Mouse (Mus musculus) forebrain, embryonic 14.5 days (tissue): ENCODE data around the gene Ulk4. TPM values are rescaled to one million over a fixed set of nuclear protein-coding genes. Genes with fewer than 3 reads are reported as not detected.
A peak's percentile ranks its signal among the peaks of the same experiment; 100 is the strongest.

Experiments used
- ATAC-seq: fragments of 200-750 bp; cut with Nextera tagmentation; 2 replicates; pipeline ENCODE4 v1.8.0; 2017; ENCODE audit warnings: mild to moderate bottlenecking, moderate library complexity
- DNase-seq: peaks from one replicate; pipeline ENCODE4 v3.0.0-alpha.2; 2015; ENCODE audit warnings: low spot score
- H3K27ac ChIP-seq: fragments of 300-500 bp; sonication (generic); 2 replicates; pipeline ENCODE4 v1.5.1; 2014; ENCODE audit warnings: low read depth, mild to moderate bottlenecking, control low read depth, low read length, moderate library complexity
- H3K27me3 ChIP-seq: fragments of 300-500 bp; sonication (generic); replicated peaks from 2 replicates; pipeline ENCODE4 v1.6.1; 2014; ENCODE audit warnings: low read length, control low read depth, mixed read lengths; ENCODE audit not compliant: control insufficient read depth, insufficient read depth
- H3K36me3 ChIP-seq: fragments of 300-500 bp; sonication (generic); 2 replicates; pipeline ENCODE4 v1.6.1; 2014; ENCODE audit warnings: low read length, control low read depth; ENCODE audit not compliant: control insufficient read depth, insufficient read depth
- H3K4me1 ChIP-seq: fragments of 300-500 bp; sonication (generic); 2 replicates; pipeline ENCODE4 v1.6.1; 2014; ENCODE audit warnings: antibody characterized with exemption, low read length, control low read depth; ENCODE audit not compliant: control insufficient read depth, insufficient read depth
- H3K4me2 ChIP-seq: fragments of 300-500 bp; sonication (generic); 2 replicates; pipeline ENCODE4 v1.6.1; 2014; ENCODE audit warnings: mild to moderate bottlenecking, control low read depth, low read length
- H3K4me3 ChIP-seq: fragments of 300-500 bp; sonication (generic); 2 replicates; pipeline ENCODE4 v1.5.1; 2014; ENCODE audit warnings: low read depth, low read length, control low read depth
- H3K9ac ChIP-seq: fragments of 300-500 bp; sonication (generic); 2 replicates; pipeline ENCODE4 v1.6.1; 2014; ENCODE audit warnings: mild to moderate bottlenecking, low read length, control low read depth, moderate library complexity
- H3K9me3 ChIP-seq: fragments of 300-500 bp; sonication (generic); replicated peaks from 2 replicates; pipeline ENCODE4 v1.6.1; 2016; ENCODE audit warnings: low read length, control low read depth, mixed read lengths; ENCODE audit not compliant: control insufficient read depth
- WGBS: fragments of 180-500 bp; shearing (Covaris S2); extraction: QIAGEN DNeasy Blood & Tissue Kit; methylation state at CpG from one replicate; pipeline ENCODE4 v1.1.7; 2014; 5-methylcytosine and 5-hydroxymethylcytosine counted together
- polyA plus RNA-seq: library from polyadenylated mRNA; unstranded; fragments of >200 nt; fragmentation: Nextera tagmentation; extraction: Ambion mirVana; gene quantifications from 2 replicates; pipeline ENCODE4 v1.2.1, GENCODE M21; 2014

The Ulk4 gene
- polyA plus RNA-seq, 1 experiment from 2014 or later: 131 TPM

DNA sequence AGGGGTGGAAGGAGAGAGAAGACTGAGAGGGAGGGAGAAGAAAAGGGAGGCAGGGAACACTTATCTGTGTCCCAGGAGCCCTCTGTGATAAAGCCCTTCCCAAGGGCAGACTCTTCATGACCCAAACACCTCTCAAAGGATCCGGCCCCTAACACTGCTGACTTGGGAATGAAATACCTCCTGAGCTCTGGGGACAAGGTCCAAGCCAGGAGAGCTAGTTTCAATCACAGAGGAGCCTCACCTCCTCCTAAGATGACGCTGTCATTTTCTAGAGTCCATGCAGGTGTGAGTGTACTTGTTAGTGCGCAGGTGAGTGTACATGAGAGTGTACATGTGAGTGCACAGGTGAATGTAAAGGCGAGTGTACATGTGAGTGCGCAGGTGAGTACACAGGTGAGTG is 292.0 kb downstream of the Ulk4 start:
- Histone ChIP-seq H3K36me3 (no peaks in the 10 kb centered on the region), H3K4me2 (no peak overlapping the region), H3K4me3 (no peak overlapping the region), H3K9ac (no peak overlapping the region), H3K9me3 (no peaks in the 10 kb centered on the region), H3K27me3 (no peaks in the 10 kb centered on the region), H3K4me1 (peaks cover 17% of the 10 kb centered on the region), H3K27ac (no peak overlapping the region)
- WGBS: 97% methylated on average over 5 of the region's 5 CpGs
- DNase-seq (no peak), ATAC-seq (no peak)

DNA sequence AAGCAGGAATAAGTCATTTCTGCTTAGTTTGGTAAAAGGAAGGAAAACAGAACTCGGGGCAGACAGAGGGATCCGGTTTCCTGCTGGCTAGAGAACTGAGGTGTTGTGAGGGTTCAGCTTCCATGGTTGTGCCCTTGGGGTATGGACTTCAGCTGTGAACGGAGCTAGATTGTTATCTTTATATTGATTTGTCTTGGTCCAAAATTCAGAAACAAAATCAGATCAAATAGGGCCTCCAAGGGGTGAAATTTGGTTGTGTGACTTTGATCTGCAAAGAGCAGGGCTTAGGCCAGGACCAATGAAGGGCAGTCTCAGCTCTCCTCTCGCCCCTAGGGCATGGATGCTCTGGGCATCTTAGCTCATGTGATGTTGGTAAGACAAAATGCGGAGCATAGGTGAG is 292.5 kb downstream of the Ulk4 start:
- Histone ChIP-seq H3K4me2 (no peak overlapping the region), H3K36me3 (no peaks in the 10 kb centered on the region), H3K9ac (no peak overlapping the region), H3K27ac (no peak overlapping the region), H3K4me3 (no peak overlapping the region), H3K9me3 (no peaks in the 10 kb centered on the region), H3K4me1 (peaks cover 12% of the 10 kb centered on the region), H3K27me3 (no peaks in the 10 kb centered on the region)
- WGBS: 84% methylated on average over 5 of the region's 5 CpGs
- ATAC-seq (no peak), DNase-seq (no peak)

DNA sequence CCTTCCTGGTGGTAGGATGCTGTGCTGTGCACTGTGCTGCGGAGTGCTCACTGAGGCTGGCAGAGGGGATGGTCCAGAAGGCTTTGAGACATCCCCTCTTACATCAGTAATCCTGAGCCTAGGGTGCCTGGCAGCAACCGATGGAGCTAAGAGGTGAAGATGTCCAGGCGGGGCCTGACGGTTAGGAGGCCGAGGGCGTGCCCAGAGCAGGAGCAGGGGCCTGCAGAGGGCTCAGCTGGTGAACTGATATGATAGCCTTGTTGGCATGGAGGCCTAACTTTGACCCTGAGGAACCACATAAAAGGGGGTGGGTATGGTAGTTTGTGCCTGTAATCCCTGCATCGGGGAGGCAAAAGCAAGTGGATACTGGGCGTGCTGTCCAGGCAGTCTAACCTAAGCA is 293.1 kb downstream of the Ulk4 start:
- Histone ChIP-seq H3K27ac (no peak overlapping the region), H3K4me3 (no peak overlapping the region), H3K4me2 (no peak overlapping the region), H3K36me3 (no peaks in the 10 kb centered on the region), H3K9ac (no peak overlapping the region), H3K27me3 (no peaks in the 10 kb centered on the region), H3K9me3 (no peaks in the 10 kb centered on the region), H3K4me1 (peaks cover 11% of the 10 kb centered on the region)
- 91% methylated on average over 8 of the region's 8 CpGs for WGBS
- no peak for DNase-seq
- ATAC-seq: no peak

DNA sequence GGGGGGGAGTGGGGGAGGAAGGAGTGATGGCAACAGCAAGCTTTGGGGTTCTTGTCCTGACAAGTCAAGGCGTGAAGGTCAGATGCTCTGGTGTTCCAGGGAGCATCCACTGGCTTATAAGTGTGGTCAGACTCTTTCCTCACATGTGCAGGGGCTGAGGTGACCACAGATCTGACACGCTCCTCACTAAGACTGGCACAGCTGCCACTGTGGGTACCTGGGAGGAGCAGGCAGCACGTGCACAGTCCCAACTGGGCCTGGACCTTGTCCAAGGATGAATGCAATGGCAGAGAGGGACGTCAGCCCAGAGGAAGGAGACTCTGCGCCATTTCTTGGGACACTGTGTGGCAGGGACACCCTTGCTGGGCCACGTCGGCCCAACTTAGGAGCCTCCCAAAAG is 295.2 kb downstream of the Ulk4 start:
- Histone ChIP-seq H3K4me3 (no peak overlapping the region), H3K4me2 (no peak overlapping the region), H3K27ac (no peak overlapping the region), H3K9me3 (no peaks in the 10 kb centered on the region), H3K4me1 (0 out of 2 replicates have a peak, but pooled peaks cover 2% of the 10 kb centered on the region), H3K9ac (no peak overlapping the region), H3K27me3 (no peaks in the 10 kb centered on the region), H3K36me3 (no peaks in the 10 kb centered on the region)
- WGBS: 70% methylated on average over 7 of the region's 7 CpGs
- ATAC-seq (no peak), DNase-seq (no peak)

DNA sequence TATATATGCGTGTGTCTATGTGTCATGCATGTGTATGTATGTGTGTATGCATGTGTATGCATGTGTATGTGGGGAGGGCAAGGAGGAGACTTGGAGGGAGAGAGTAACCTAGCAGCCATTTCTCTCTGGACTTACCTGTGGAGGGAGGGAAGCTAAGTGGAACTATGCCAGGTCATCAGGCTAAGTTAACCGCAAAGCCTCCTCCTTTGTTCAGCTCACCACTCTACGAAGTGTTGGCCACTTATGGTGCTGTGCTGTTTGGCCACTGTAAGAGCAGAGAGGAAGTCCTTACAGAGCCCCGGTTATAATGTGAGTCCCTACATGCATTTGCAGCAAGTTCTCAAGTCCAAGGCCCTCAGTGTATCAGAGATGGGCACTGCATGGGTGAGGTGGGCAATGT is 300.1 kb downstream of the Ulk4 start:
- 96% methylated on average over 4 of the region's 4 CpGs for WGBS

DNA sequence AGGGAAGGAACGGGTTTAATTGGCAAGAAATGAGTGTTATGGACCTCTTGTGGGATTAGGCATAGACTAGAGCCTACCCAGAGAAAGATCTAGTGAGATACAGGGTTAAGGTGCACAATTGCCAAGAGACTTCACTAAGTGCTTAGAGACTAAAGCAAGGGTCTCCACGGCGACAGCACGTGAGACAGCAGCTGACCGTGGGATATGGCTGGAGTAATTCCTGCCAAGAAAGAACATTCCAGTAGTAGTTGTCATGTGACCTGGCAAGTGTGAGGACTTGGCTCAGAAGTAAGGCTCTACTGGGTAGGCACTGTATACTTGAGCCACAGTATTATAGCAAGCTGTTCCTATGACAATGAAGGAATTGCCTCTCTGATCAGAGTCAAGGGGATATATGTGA is 300.8 kb downstream of the Ulk4 start:
- 0 out of 2 replicates have a peak, but pooled peaks cover 3% of the 10 kb centered on the region for H3K36me3 ChIP-seq

More for the DNA sequence above, 300.1 kb downstream of the Ulk4 start:
- Histone ChIP-seq H3K4me3 (no peak overlapping the region), H3K9ac (no peak overlapping the region), H3K9me3 (no peaks in the 10 kb centered on the region), H3K36me3 (0 out of 2 replicates have a peak, but pooled peaks cover 3% of the 10 kb centered on the region), H3K4me1 (peaks cover 6% of the 10 kb centered on the region; the same call in 1 of the 2 replicates), H3K4me2 (no peak overlapping the region), H3K27me3 (no peaks in the 10 kb centered on the region), H3K27ac (no peak overlapping the region)
- no peak for ATAC-seq
- no peak for DNase-seq

DNA sequence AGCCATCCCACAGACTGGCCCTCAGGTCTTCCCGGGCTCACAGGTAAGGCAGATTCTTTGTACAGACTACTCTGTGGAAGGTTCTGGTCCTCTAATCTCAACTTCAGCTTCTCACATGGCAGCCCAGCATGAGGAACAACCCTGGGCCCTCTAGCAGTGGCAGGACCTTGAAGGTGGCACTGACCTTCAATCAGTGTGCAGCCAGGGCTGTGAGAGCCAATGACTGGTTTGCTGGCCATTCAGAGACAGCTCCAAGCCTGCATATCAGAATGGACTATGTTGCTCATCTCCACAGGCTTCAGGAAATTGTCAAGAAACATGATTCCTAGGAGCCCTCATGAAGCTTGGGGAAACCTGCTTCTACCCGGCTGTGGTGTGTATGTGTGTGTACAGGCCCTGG is 302.8 kb downstream of the Ulk4 start:
- Histone ChIP-seq H3K4me2 (no peak overlapping the region), H3K27me3 (no peaks in the 10 kb centered on the region), H3K4me3 (no peak overlapping the region), H3K27ac (no peak overlapping the region), H3K9ac (no peak overlapping the region), H3K36me3 (peaks cover 7% of the 10 kb centered on the region), H3K4me1 (peaks cover 4% of the 10 kb centered on the region; the same call in 1 of the 2 replicates), H3K9me3 (no peaks in the 10 kb centered on the region)
- WGBS: 87% methylated on average over 2 of the region's 2 CpGs
- ATAC-seq: no peak
- no peak for DNase-seq

More for the DNA sequence above, 300.8 kb downstream of the Ulk4 start:
- DNase-seq (peak; percentile 63), ATAC-seq (peak; percentile 62; the same call in 1 of the 2 replicates)
- Histone ChIP-seq H3K27ac (no peak overlapping the region), H3K4me2 (no peak overlapping the region), H3K4me1 (peaks cover 6% of the 10 kb centered on the region; the same call in 1 of the 2 replicates), H3K27me3 (no peaks in the 10 kb centered on the region), H3K9ac (no peak overlapping the region), H3K4me3 (no peak overlapping the region), H3K9me3 (no peaks in the 10 kb centered on the region)
- 49% methylated on average over 5 of the region's 5 CpGs for WGBS

DNA sequence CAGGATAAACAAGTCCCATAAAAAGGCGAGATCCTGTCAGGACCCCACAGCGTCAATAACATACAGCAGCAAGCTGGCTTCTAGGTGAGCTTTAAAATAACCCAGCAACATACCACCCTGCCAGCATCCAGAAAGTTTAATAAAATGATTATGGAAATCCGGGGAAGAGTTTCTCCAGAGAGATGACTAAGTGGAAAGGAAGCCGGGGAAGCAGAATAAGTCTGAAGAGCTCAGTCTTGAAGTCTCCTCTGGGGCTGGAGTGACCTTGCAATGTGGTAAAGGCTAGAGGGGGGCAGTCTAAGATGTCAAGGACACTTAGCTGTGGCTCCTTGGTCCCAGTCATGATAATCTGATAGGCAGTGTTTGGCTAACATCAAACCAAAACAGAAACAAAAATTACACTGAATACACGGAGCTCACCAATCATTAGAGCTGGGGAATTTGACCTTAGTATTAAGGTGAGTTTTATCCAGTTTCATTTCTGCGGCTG is 303.9 kb downstream of the Ulk4 start:
- 81% methylated on average over 6 of the region's 6 CpGs for WGBS
- no peak overlapping the region for H3K4me2 ChIP-seq
- DNase-seq: no peak
- peaks cover 4% of the 10 kb centered on the region; the same call in 1 of the 2 replicates for H3K4me1 ChIP-seq
- H3K27ac ChIP-seq: no peak overlapping the region
- H3K27me3 ChIP-seq: no peaks in the 10 kb centered on the region
- H3K4me3 ChIP-seq: no peak overlapping the region
- no peak for ATAC-seq
- H3K9ac ChIP-seq: no peak overlapping the region
- peaks cover 19% of the 10 kb centered on the region for H3K36me3 ChIP-seq
- no peaks in the 10 kb centered on the region for H3K9me3 ChIP-seq

DNA sequence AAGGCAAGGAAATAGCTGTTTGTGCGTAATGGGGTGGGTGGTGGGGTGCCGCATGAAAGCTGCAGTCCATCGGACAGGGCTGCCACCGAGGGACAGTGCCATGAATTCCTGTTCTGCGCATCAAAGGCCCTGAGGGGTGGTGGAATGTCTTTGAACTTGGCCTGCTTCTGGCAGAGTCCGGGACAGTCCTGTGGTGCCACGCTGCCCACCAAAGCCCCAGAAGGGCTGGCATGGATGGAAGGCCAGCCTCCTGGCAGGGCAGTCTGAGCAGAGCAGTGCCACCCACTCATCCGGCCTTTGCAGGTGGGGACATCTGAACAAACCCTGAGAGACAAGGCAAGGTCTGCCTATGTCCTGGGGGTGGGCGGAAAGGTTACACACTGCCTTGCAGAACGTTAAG is 312.0 kb downstream of the Ulk4 start:
- H3K4me3 ChIP-seq: no peak overlapping the region
- no peak overlapping the region for H3K4me2 ChIP-seq
- peaks cover 94% of the 10 kb centered on the region for H3K36me3 ChIP-seq
- ATAC-seq (no peak), DNase-seq (no peak)
- WGBS: 89% methylated on average over 10 of the region's 10 CpGs
- H3K27me3 ChIP-seq: no peaks in the 10 kb centered on the region
- H3K27ac ChIP-seq: no peak overlapping the region; the same call in 1 of the 2 replicates
- H3K9ac ChIP-seq: no peak overlapping the region
- no peaks in the 10 kb centered on the region for H3K9me3 ChIP-seq
- no peaks in the 10 kb centered on the region; the same call in 1 of the 2 replicates for H3K4me1 ChIP-seq
